8 mouse cellular contexts compared by ENCODE assay signal in genomic region chr6:121245127-121246036, GRCm38 (mm10). TPM values are rescaled to one million over a fixed set of nuclear protein-coding genes. Genes with fewer than 3 reads are reported as not detected.
DNase-seq lines count a peak whose midpoint lies in the region; ATAC-seq lines count a peak whose summit lies in the region.

Gene Usp18 (plus strand): TSS chr6:121245906.

- peak; percentile 97 for DNase-seq in adrenal gland, postnatal 14 days
- DNase-seq in embryonic facial prominence, embryonic 10.5 days (ENCODE audit: low spot score), result peak; percentile 86
- DNase-seq in kidney, adult 11 months, result peak; percentile 92
- peak; percentile 87 for DNase-seq in left cerebral cortex, postnatal 4 days
- peak; percentile 95 for DNase-seq in midbrain, embryonic 11.5 days (ENCODE audit: low spot score, missing footprints)
- peak; percentile 63 for DNase-seq in right cerebral cortex, postnatal 4 days
- peak; percentile 83 for DNase-seq in yolk sac, embryonic 10.5 days (ENCODE audit: low spot score)

- no peaks in the 10 kb centered on the region for H3K36me3 ChIP-seq in embryonic facial prominence, embryonic 10.5 days (replicated peaks)
- no peaks in the 10 kb centered on the region for H3K36me3 ChIP-seq in midbrain, embryonic 11.5 days (ENCODE audit: control insufficient read depth, insufficient read depth, low read length)

- H3K27me3 ChIP-seq in embryonic facial prominence, embryonic 10.5 days (replicated peaks; ENCODE audit: low read depth, poor library complexity, severe bottlenecking), result peaks cover 44% of the 10 kb centered on the region
- H3K27me3 ChIP-seq in midbrain, embryonic 11.5 days (ENCODE audit: control insufficient read depth, insufficient read depth, low read length), result no peaks in the 10 kb centered on the region; the same call in 1 of the 2 replicates

- H3K4me2 ChIP-seq in midbrain, embryonic 11.5 days, result peak within 1 kb of the TSS; percentile 70

- 12% methylated on average over 35 of the region's 35 CpGs for WGBS in embryonic facial prominence, embryonic 10.5 days
- WGBS in midbrain, embryonic 11.5 days, result 11% methylated on average over 34 of the region's 35 CpGs

- peak within 1 kb of the TSS; percentile 65 for H3K4me3 ChIP-seq in embryonic facial prominence, embryonic 10.5 days
- peak within 1 kb of the TSS; percentile 50 for H3K4me3 ChIP-seq in midbrain, embryonic 11.5 days (ENCODE audit: low read depth, low read length)

- peak; percentile 91 for ATAC-seq in granulocyte monocyte progenitor cell, adult 5-6 weeks (replicated peaks; ENCODE audit: poor library complexity, severe bottlenecking)
- ATAC-seq in midbrain, embryonic 11.5 days (ENCODE audit: low FRiP score), result peak; percentile 94

- intact Hi-C loops in left cerebral cortex, postnatal 4 days (cut with DNase I), result no loop called here

- H3K27ac ChIP-seq in embryonic facial prominence, embryonic 10.5 days (replicated peaks), result no peak within 1 kb of the TSS; the same call in 1 of the 2 replicates
- no peak within 1 kb of the TSS for H3K27ac ChIP-seq in midbrain, embryonic 11.5 days (ENCODE audit: low read depth, low read length)

- peak within 1 kb of the TSS; percentile 54 for H3K9ac ChIP-seq in midbrain, embryonic 11.5 days (ENCODE audit: low read length)

- H3K4me1 ChIP-seq in embryonic facial prominence, embryonic 10.5 days, result peaks cover 13% of the 10 kb centered on the region
- H3K4me1 ChIP-seq in midbrain, embryonic 11.5 days (ENCODE audit: control insufficient read depth, insufficient read depth, low read length), result peaks cover 2% of the 10 kb centered on the region; the same call in 1 of the 2 replicates

- H3K9me3 ChIP-seq in embryonic facial prominence, embryonic 10.5 days, result no peaks in the 10 kb centered on the region
- H3K9me3 ChIP-seq in midbrain, embryonic 11.5 days (ENCODE audit: control insufficient read depth, low read length), result no peaks in the 10 kb centered on the region

RNA-seq across cellular contexts. Expression of gene Usp18, which starts in this region (rescaled TPM):
- 1.2 and 1.9 TPM in 2 replicates for total RNA-seq in adrenal gland, postnatal 14 days (2021)
- 0.39 and 0.50 TPM in 2 replicates for polyA plus RNA-seq in embryonic facial prominence, embryonic 10.5 days (2016; fragmentation: Nextera tagmentation; extraction: Ambion mirVana)
- not detected in 2 replicates for total RNA-seq in granulocyte monocyte progenitor cell, adult 5-6 weeks (2014; fragmentation: Nextera tagmentation)
- total RNA-seq in granulocyte monocyte progenitor cell, adult 5-6 weeks (2017), result 0.82 and 1.3 TPM in 2 replicates
- not detected for total RNA-seq in left cerebral cortex, postnatal 4 days (2021)
- 0.77 and 1.0 TPM in 2 replicates for polyA plus RNA-seq in midbrain, embryonic 11.5 days (2014; fragmentation: Nextera tagmentation; extraction: Ambion mirVana)

Comparison
In these comparisons a context has a peak if more than half of its experiments do, and no peak if none do; other contexts are left out.
1. Peak in DNase-seq and H3K4me3 ChIP-seq in embryonic facial prominence, embryonic 10.5 days; RNA of the gene not detected or under 1 TPM.
2. Peak in DNase-seq in left cerebral cortex, postnatal 4 days; RNA of the gene not detected or under 1 TPM.